Mouse (Mus musculus) c-Kit-positive CD71-positive TER-119-positive erythroid progenitor cells, embryonic 14.5 days (primary cell): Measurements from ENCODE around the gene Gm17617.

ENCODE experiments used
- DNase-seq: peaks from one replicate; pipeline ENCODE4 v3.0.0-alpha.2; 2013; ENCODE audit warnings: low spot score

The Gm17617 gene

GRCm38 (mm10) chr13:55133448-55133847 is at the start of gene Gm17617:
Gm17617 (minus strand) TSS chr13:55133548.
- DNase-seq: no peak

GRCm38 (mm10) chr13:55182173-55182894 is 49.0 kb upstream of the Gm17617 start:
- peak; percentile 58 for DNase-seq

- DNase-seq: no peak
These were observed 48.4 kb upstream of the Gm17617 start for GRCm38 (mm10) chr13:55181786-55182172.

- no peak for DNase-seq
These were observed 46.2 kb upstream of the Gm17617 start for GRCm38 (mm10) chr13:55179591-55179990.

GRCm38 (mm10) chr13:55178556-55178955 is 45.2 kb upstream of the Gm17617 start:
- peak; percentile 67 for DNase-seq

- DNase-seq: no peak
These were observed 44.7 kb upstream of the Gm17617 start for GRCm38 (mm10) chr13:55177903-55178496.

- DNase-seq: no peak
These were observed 42.9 kb upstream of the Gm17617 start for GRCm38 (mm10) chr13:55176265-55176664.

GRCm38 (mm10) chr13:55174347-55174746 is 41.0 kb upstream of the Gm17617 start:
- no peak for DNase-seq

- no peak for DNase-seq
These were observed 39.0 kb upstream of the Gm17617 start for GRCm38 (mm10) chr13:55172336-55172770.

- DNase-seq: no peak
These were observed 38.4 kb upstream of the Gm17617 start for GRCm38 (mm10) chr13:55171517-55172335.

GRCm38 (mm10) chr13:55168958-55169369 is 35.6 kb upstream of the Gm17617 start:
- no peak for DNase-seq

- DNase-seq: no peak
These were observed 34.9 kb upstream of the Gm17617 start for GRCm38 (mm10) chr13:55168255-55168654.

GRCm38 (mm10) chr13:55167798-55168197 is 34.5 kb upstream of the Gm17617 start:
- no peak for DNase-seq

GRCm38 (mm10) chr13:55166806-55167725 is 33.7 kb upstream of the Gm17617 start:
- DNase-seq: no peak

- DNase-seq: no peak
These were observed 32.5 kb upstream of the Gm17617 start for GRCm38 (mm10) chr13:55165831-55166339.

- DNase-seq: no peak
These were observed 30.2 kb upstream of the Gm17617 start for GRCm38 (mm10) chr13:55163553-55163952.

- DNase-seq: no peak
These were observed 29.0 kb upstream of the Gm17617 start for GRCm38 (mm10) chr13:55162365-55162764.

GRCm38 (mm10) chr13:55153951-55154350 is 20.6 kb upstream of the Gm17617 start:
- DNase-seq: no peak

GRCm38 (mm10) chr13:55152621-55153415 is 19.5 kb upstream of the Gm17617 start, which contains the start of gene Fgfr4:
Fgfr4 (plus strand) TSS chr13:55152640.
- DNase-seq: no peak

- DNase-seq: no peak
These were observed 6.9 kb upstream of the Gm17617 start for GRCm38 (mm10) chr13:55140271-55140670.

GRCm38 (mm10) chr13:55135382-55135781 is 2.0 kb upstream of the Gm17617 start:
- peak; percentile 22 for DNase-seq
